Mouse (Mus musculus) lung, postnatal 0 days (tissue): ENCODE data around the gene Adh6b. TPM values are rescaled to one million over a fixed set of nuclear protein-coding genes. Genes with fewer than 3 reads are reported as not detected.

Source experiments
- ATAC-seq: fragments of 200-750 bp; cut with Nextera tagmentation; 2 replicates; pipeline ENCODE4 v1.8.0; 2017; ENCODE audit warnings: moderate library complexity
- DNase-seq: peaks from one replicate; pipeline ENCODE4 v3.0.0-alpha.2; 2016; ENCODE audit warnings: low spot score
- H3K27ac ChIP-seq: fragments of 300-500 bp; sonication (generic); 2 replicates; pipeline ENCODE4 v1.5.1; 2014; ENCODE audit warnings: antibody characterized with exemption, mild to moderate bottlenecking, low read length, mixed read lengths
- H3K27me3 ChIP-seq: fragments of 300-500 bp; sonication (generic); replicated peaks from 2 replicates; pipeline ENCODE4 v1.6.1; 2014; ENCODE audit warnings: low read length, mixed read lengths; ENCODE audit not compliant: insufficient read depth
- H3K36me3 ChIP-seq: fragments of 300-500 bp; sonication (generic); 2 replicates; pipeline ENCODE4 v1.6.1; 2014; ENCODE audit warnings: low read length, mixed read lengths; ENCODE audit not compliant: insufficient read depth
- H3K4me1 ChIP-seq: fragments of 300-500 bp; sonication (generic); 2 replicates; pipeline ENCODE4 v1.6.1; 2014; ENCODE audit warnings: antibody characterized with exemption, low read depth, low read length, mixed read lengths; ENCODE audit not compliant: insufficient read depth
- H3K4me2 ChIP-seq: fragments of 300-500 bp; sonication (generic); replicated peaks from 2 replicates; pipeline ENCODE4 v1.6.1; 2014; ENCODE audit warnings: low read depth, mild to moderate bottlenecking, low read length, moderate library complexity, mixed read lengths
- H3K4me3 ChIP-seq: fragments of 300-500 bp; sonication (generic); 2 replicates; pipeline ENCODE4 v1.5.1; 2014; ENCODE audit warnings: low read depth, low read length
- H3K9ac ChIP-seq: fragments of 300-500 bp; sonication (generic); replicated peaks from 2 replicates; pipeline ENCODE4 v1.6.1; 2014; ENCODE audit warnings: low read depth, mild to moderate bottlenecking
- H3K9me3 ChIP-seq: fragments of 300-500 bp; sonication (generic); 2 replicates; pipeline ENCODE4 v1.6.1; 2016; ENCODE audit warnings: low read length, mixed read lengths
- CTCF ChIP-seq: IDR thresholded peaks from 2 replicates; pipeline ENCODE4 v1.5.1; 2016; ENCODE audit warnings: antibody characterized with exemption, mild to moderate bottlenecking
- EP300 ChIP-seq: IDR thresholded peaks from 2 replicates; pipeline ENCODE4 v1.6.1; 2016; ENCODE audit warnings: antibody characterized with exemption, mild to moderate bottlenecking, control low read depth
- WGBS: fragments of 180-500 bp; shearing (Covaris S2); extraction: QIAGEN DNeasy Blood & Tissue Kit; methylation state at CpG from one replicate; pipeline ENCODE4 v1.1.7; 2014; 5-methylcytosine and 5-hydroxymethylcytosine counted together
- polyA plus RNA-seq: library from polyadenylated mRNA; unstranded; fragments of >200 nt; fragmentation: Nextera tagmentation; extraction: Ambion mirVana; gene quantifications from 2 replicates; pipeline ENCODE4 v1.2.1, GENCODE M21; 2015

The Adh6b gene
- polyA plus RNA-seq = 0.07 TPM in 1 of 2 replicates, not detected in the other

- Histone ChIP-seq H3K9ac (no peak within 1 kb of the TSS), H3K27me3 (no peaks in the 10 kb centered on the region), H3K4me3 (no peak within 1 kb of the TSS), H3K4me1 (no peaks in the 10 kb centered on the region), H3K9me3 (no peaks in the 10 kb centered on the region), H3K4me2 (no peak within 1 kb of the TSS), H3K27ac (no peak within 1 kb of the TSS), H3K36me3 (no peaks in the 10 kb centered on the region)
- DNase-seq (no peak), ATAC-seq (no peak)
- TF ChIP-seq CTCF (no peak), EP300 (no peak)
- 68% methylated on average over 14 of the region's 14 CpGs for WGBS
Measured at GRCm38 (mm10) chr3:138341471-138341870, at the start of gene Adh6b. TSS of gene Adh6b (plus strand) at chr3:138341775.

- Histone ChIP-seq H3K36me3 (0 out of 2 replicates have a peak, but pooled peaks cover 3% of the 10 kb centered on the region), H3K4me3 (no peak overlapping the region), H3K27ac (0 out of 2 replicates have a peak overlapping the region, but pooled peaks have one; percentile 20), H3K9ac (no peak overlapping the region), H3K4me2 (no peak overlapping the region), H3K4me1 (no peaks in the 10 kb centered on the region), H3K9me3 (no peaks in the 10 kb centered on the region), H3K27me3 (no peaks in the 10 kb centered on the region)
- 74% methylated on average over 7 of the region's 7 CpGs for WGBS
- TF ChIP-seq EP300 (no peak), CTCF (no peak)
- ATAC-seq (no peak; the same call in 1 of the 2 replicates), DNase-seq (no peak)
Measured at GRCm38 (mm10) chr3:138293298-138293895, 48.2 kb upstream of the Adh6b start.

- Histone ChIP-seq H3K4me2 (no peak overlapping the region), H3K4me1 (0 out of 2 replicates have a peak, but pooled peaks cover 1% of the 10 kb centered on the region), H3K27ac (no peak overlapping the region), H3K36me3 (no peaks in the 10 kb centered on the region), H3K4me3 (no peak overlapping the region), H3K9me3 (no peaks in the 10 kb centered on the region), H3K9ac (no peak overlapping the region), H3K27me3 (no peaks in the 10 kb centered on the region)
- TF ChIP-seq CTCF (no peak), EP300 (no peak)
- DNase-seq (no peak), ATAC-seq (no peak)
- WGBS = 82% methylated on average over 9 of the region's 9 CpGs
Measured at GRCm38 (mm10) chr3:138300130-138300529, 41.4 kb upstream of the Adh6b start.

- Histone ChIP-seq H3K4me2 (no peak overlapping the region), H3K4me1 (peaks cover 7% of the 10 kb centered on the region), H3K36me3 (no peaks in the 10 kb centered on the region), H3K4me3 (no peak overlapping the region), H3K9me3 (no peaks in the 10 kb centered on the region), H3K27me3 (no peaks in the 10 kb centered on the region), H3K27ac (no peak overlapping the region), H3K9ac (no peak overlapping the region)
- TF ChIP-seq CTCF (no peak), EP300 (peak; percentile 51)
- ATAC-seq = peak; percentile 79
- DNase-seq = peak; percentile 73
- 58% methylated on average over 4 of the region's 4 CpGs for WGBS
Measured at GRCm38 (mm10) chr3:138302676-138303075, 38.9 kb upstream of the Adh6b start.

GRCm38 (mm10) chr3:138303771-138304488 lies 37.6 kb upstream of the Adh6b start:
- Histone ChIP-seq H3K4me2 (no peak overlapping the region), H3K27ac (no peak overlapping the region), H3K27me3 (no peaks in the 10 kb centered on the region), H3K9ac (no peak overlapping the region), H3K36me3 (no peaks in the 10 kb centered on the region), H3K4me1 (peaks cover 7% of the 10 kb centered on the region), H3K4me3 (no peak overlapping the region), H3K9me3 (no peaks in the 10 kb centered on the region)
- TF ChIP-seq EP300 (no peak), CTCF (no peak)
- ATAC-seq = no peak
- DNase-seq = peak; percentile 37
- WGBS = 57% methylated on average over 6 of the region's 6 CpGs

- ATAC-seq (peak; percentile 29; the same call in 1 of the 2 replicates), DNase-seq (no peak)
- 32% methylated on average over 4 of the region's 4 CpGs for WGBS
- Histone ChIP-seq H3K4me2 (no peak overlapping the region), H3K9me3 (no peaks in the 10 kb centered on the region), H3K9ac (no peak overlapping the region), H3K36me3 (no peaks in the 10 kb centered on the region), H3K27ac (no peak overlapping the region), H3K4me1 (peaks cover 7% of the 10 kb centered on the region), H3K27me3 (no peaks in the 10 kb centered on the region), H3K4me3 (no peak overlapping the region)
- no peak for TF ChIP-seq CTCF
- no peak for TF ChIP-seq EP300
Measured at GRCm38 (mm10) chr3:138304489-138304871, 37.1 kb upstream of the Adh6b start.
